Mouse (Mus musculus) embryonic facial prominence, embryonic 14.5 days (tissue): ENCODE data around the gene Birc3. TPM values are rescaled to one million over a fixed set of nuclear protein-coding genes. Genes with fewer than 3 reads are reported as not detected.

Source experiments
- ATAC-seq: fragments of 200-750 bp; cut with Nextera tagmentation; 2 replicates; pipeline ENCODE4 v1.8.0; 2017; ENCODE audit warnings: low read depth, moderate number of reproducible peaks, moderate TSS enrichment
- DNase-seq: peaks from one replicate; pipeline ENCODE4 v3.0.0-alpha.2; 2015; ENCODE audit warnings: low spot score
- H3K27ac ChIP-seq: fragments of 300-500 bp; sonication (generic); replicated peaks from 2 replicates; pipeline ENCODE4 v1.5.1; 2014; ENCODE audit warnings: low read depth, mild to moderate bottlenecking, low read length, moderate library complexity
- H3K27me3 ChIP-seq: fragments of 300-500 bp; sonication (generic); replicated peaks from 2 replicates; pipeline ENCODE4 v1.6.1; 2014; ENCODE audit warnings: low read length; ENCODE audit not compliant: control insufficient read depth, insufficient read depth
- H3K36me3 ChIP-seq: fragments of 300-500 bp; sonication (generic); 2 replicates; pipeline ENCODE4 v1.6.1; 2014; ENCODE audit warnings: low read length, mixed read lengths; ENCODE audit not compliant: control insufficient read depth, insufficient read depth
- H3K4me1 ChIP-seq: fragments of 300-500 bp; sonication (generic); 2 replicates; pipeline ENCODE4 v1.6.1; 2014; ENCODE audit warnings: antibody characterized with exemption, low read length; ENCODE audit not compliant: control insufficient read depth, insufficient read depth
- H3K4me2 ChIP-seq: fragments of 300-500 bp; sonication (generic); 2 replicates; pipeline ENCODE4 v1.6.1; 2014; ENCODE audit warnings: low read depth, mild to moderate bottlenecking, low read length, moderate library complexity, mixed read lengths
- H3K4me3 ChIP-seq: fragments of 300-500 bp; sonication (generic); 2 replicates; pipeline ENCODE4 v1.5.1; 2014; ENCODE audit warnings: low read depth, mild to moderate bottlenecking, low read length
- H3K9ac ChIP-seq: fragments of 300-500 bp; sonication (generic); 2 replicates; pipeline ENCODE4 v1.6.1; 2014; ENCODE audit warnings: low read depth, mild to moderate bottlenecking, low read length, moderate library complexity, mixed read lengths
- H3K9me3 ChIP-seq: fragments of 300-500 bp; sonication (generic); 2 replicates; pipeline ENCODE4 v1.6.1; 2016; ENCODE audit warnings: low read length; ENCODE audit not compliant: control insufficient read depth
- WGBS: fragments of 180-500 bp; shearing (Covaris S2); extraction: QIAGEN DNeasy Blood & Tissue Kit; methylation state at CpG from one replicate; pipeline ENCODE4 v1.1.7; 2014; 5-methylcytosine and 5-hydroxymethylcytosine counted together
- polyA plus RNA-seq: library from polyadenylated mRNA; unstranded; fragments of >200 nt; fragmentation: Nextera tagmentation; extraction: Ambion mirVana; gene quantifications from 2 replicates; pipeline ENCODE4 v1.2.1, GENCODE M21; 2014

Birc3 gene
- polyA plus RNA-seq, 1 experiment from 2014 or later: 14.6 TPM

DNA sequence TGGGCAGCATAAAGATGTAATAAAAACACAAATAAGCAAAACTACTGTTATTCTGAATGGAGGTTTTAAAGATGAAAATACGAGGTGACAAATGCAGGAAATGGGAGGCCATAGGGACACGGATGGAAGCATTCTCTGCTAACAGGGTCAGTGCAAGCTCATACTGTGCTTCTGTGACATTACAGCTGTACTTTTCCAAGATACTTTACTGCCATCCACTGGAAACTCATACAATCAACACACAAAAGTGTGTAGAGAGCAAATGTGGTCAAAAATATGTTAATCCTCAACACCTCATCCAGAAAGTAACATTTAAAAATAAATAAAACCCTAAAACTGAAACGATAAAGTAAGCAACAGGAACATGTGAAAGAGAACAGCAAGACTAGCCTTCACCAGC, 50.2 kb downstream of the Birc3 start:
- Histone ChIP-seq H3K9ac (no peak overlapping the region), H3K27me3 (no peaks in the 10 kb centered on the region), H3K36me3 (peaks cover 71% of the 10 kb centered on the region), H3K9me3 (no peaks in the 10 kb centered on the region), H3K4me3 (no peak overlapping the region), H3K27ac (no peak overlapping the region), H3K4me2 (no peak overlapping the region), H3K4me1 (no peaks in the 10 kb centered on the region)
- 70% methylated on average over 3 of the region's 3 CpGs for WGBS
- ATAC-seq: no peak
- no peak for DNase-seq

DNA sequence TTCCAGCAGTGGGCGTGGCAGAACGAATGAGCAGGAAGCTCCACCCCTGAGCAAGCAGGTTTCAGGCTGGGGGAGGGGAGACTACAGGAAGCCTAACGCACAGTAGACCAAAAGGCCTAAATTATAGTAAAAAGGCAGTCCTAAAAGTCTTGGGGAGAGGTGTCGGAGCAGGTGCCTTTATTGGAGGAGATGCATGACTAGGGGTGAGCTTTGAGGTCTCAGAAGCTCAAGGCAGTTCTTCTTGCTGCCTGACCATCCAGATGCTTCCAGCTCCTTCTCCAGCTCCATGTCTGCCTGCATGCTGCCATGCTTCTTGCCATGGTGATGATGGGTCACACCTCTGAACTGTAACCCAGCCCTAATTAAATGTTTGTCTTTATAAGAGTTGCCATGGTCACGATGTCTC, 67.9 kb downstream of the Birc3 start:
- Histone ChIP-seq H3K4me1 (no peaks in the 10 kb centered on the region), H3K9ac (no peak overlapping the region), H3K27ac (no peak overlapping the region), H3K4me2 (no peak overlapping the region), H3K9me3 (no peaks in the 10 kb centered on the region), H3K36me3 (no peaks in the 10 kb centered on the region), H3K4me3 (no peak overlapping the region), H3K27me3 (no peaks in the 10 kb centered on the region)
- ATAC-seq (no peak), DNase-seq (no peak)
- 71% methylated on average over 3 of the region's 5 CpGs for whole genome bisulfite sequencing

Other genes starting within 250 kb of the Birc3 start
- gene Mmp20, start 245.0 kb downstream of the Birc3 start, polyA plus RNA-seq: not detected in 2 replicates
- gene Mmp7, start 181.1 kb downstream of the Birc3 start, polyA plus RNA-seq: 0.20 TPM in 1 of 2 replicates, not detected in the other
- gene Tmem123, start 109.1 kb downstream of the Birc3 start, polyA plus RNA-seq: 129 and 130 TPM in 2 replicates
- gene Birc2, start 36.1 kb downstream of the Birc3 start, polyA plus RNA-seq: 40.7 and 41.3 TPM in 2 replicates
- gene Yap1, start 131.4 kb upstream of the Birc3 start, polyA plus RNA-seq: 32.2 and 37.7 TPM in 2 replicates
- gene Cfap300, start 169.6 kb upstream of the Birc3 start, polyA plus RNA-seq: 13.9 and 14.5 TPM in 2 replicates